Mouse (Mus musculus): Measurements from ENCODE around the gene St6galnac1. TPM values are rescaled to one million over a fixed set of nuclear protein-coding genes. Genes with fewer than 3 reads are reported as not detected.
"Not testable (repeated sequence)": the region's sequence is repeated elsewhere in the genome, so short reads cannot be mapped to it uniquely, and the experiment has no call there.

St6galnac1 gene
- 0.49 TPM in 1 of 2 replicates, not detected in the other for total RNA-seq (2014; fragmentation: Nextera tagmentation)
- total RNA-seq (2017) = 0.23 and 0.27 TPM in 2 replicates
- polyA plus RNA-seq (2012) = not detected in 2 replicates

DNA sequence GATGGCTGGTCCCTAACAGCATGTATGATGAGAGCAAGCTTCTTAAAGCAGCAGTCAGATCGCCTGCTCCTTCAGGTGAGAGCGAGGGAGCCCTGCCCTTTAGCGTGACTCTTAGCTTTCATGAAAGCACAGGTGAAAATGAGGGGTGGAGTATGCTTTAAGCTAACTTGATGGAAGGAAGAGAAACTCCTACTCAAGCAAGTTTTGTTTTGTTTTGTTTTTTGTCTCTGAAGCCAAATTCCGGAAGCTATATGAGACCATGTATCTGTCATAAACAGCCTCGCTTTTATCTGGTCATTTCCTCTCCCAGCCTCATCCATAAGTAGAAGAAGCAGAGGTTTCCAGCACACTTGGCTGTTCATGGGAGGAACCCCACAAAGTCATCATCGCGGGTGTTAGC lies at the start of gene St6galnac1:
Gene St6galnac1 (minus strand): TSS at position 101 of the 400 bp plus-strand sequence.
- H3K27me3 ChIP-seq (ENCODE audit: insufficient read depth, low read length) = peaks cover 55% of the 10 kb centered on the region
- H3K36me3 ChIP-seq (replicated peaks) = no peaks in the 10 kb centered on the region
- TF ChIP-seq GATA2 (IDR thresholded peaks at IDR 0.05; ENCODE audit: borderline replicate concordance, low read depth, low read length) (no peak), POLR2AphosphoS5 (IDR thresholded peaks at IDR 0.05; ENCODE audit: insufficient replicate concordance, low read depth, low read length) (no peak), GATA1 (IDR thresholded peaks at IDR 0.05; ENCODE audit: borderline replicate concordance, low read length) (no peak), CTCF (IDR thresholded peaks at IDR 0.05; ENCODE audit: low read depth, low read length) (no peak), TAL1 (conservative IDR thresholded peaks at IDR 0.05; ENCODE audit: low read depth, low read length) (no peak)
- ATAC-seq (ENCODE audit: extremely low read depth, insufficient number of reproducible peaks, low FRiP score, poor library complexity, severe bottlenecking) (no peak), DNase-seq (ENCODE audit: low spot score) (no peak)
- H3K9me3 ChIP-seq (replicated peaks) = 0 out of 2 replicates have a peak, but pooled peaks cover 3% of the 10 kb centered on the region
- 0 out of 2 replicates have a peak, but pooled peaks cover 3% of the 10 kb centered on the region for H3K4me1 ChIP-seq (ENCODE audit: insufficient read depth, low read depth, low read length)
- no peak within 1 kb of the TSS for H3K4me3 ChIP-seq (ENCODE audit: low read depth, low read length)

DNA sequence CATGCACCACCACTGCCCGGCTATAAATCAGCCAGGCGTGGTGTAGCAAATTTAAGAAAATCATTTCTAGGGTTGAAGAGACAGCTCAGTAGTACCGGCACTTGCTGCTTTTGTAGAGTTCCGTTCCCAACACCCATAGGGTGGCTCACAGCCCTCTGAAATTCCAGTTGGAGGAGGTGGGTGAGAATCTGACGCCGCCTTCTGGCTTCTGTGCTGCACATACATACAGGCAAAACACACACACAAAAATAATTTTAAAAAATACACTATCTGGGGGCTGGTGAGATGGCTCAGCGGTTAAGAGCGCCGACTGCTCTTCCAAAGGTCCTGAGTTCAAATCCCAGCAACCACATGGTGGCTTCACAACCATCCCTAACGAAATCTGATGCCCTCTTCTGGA lies 48.6 kb upstream of the St6galnac1 start:
- Histone ChIP-seq H3K27me3 (ENCODE audit: insufficient read depth, low read length) (peaks cover 63% of the 10 kb centered on the region), H3K4me1 (ENCODE audit: insufficient read depth, low read depth, low read length) (peaks cover 11% of the 10 kb centered on the region)
- not testable (repeated sequence) for H3K36me3 ChIP-seq (replicated peaks); H3K4me3 ChIP-seq (ENCODE audit: low read depth, low read length); ATAC-seq (ENCODE audit: extremely low read depth, insufficient number of reproducible peaks, low FRiP score, poor library complexity, severe bottlenecking); DNase-seq (ENCODE audit: low spot score); H3K9me3 ChIP-seq (replicated peaks)

DNA sequence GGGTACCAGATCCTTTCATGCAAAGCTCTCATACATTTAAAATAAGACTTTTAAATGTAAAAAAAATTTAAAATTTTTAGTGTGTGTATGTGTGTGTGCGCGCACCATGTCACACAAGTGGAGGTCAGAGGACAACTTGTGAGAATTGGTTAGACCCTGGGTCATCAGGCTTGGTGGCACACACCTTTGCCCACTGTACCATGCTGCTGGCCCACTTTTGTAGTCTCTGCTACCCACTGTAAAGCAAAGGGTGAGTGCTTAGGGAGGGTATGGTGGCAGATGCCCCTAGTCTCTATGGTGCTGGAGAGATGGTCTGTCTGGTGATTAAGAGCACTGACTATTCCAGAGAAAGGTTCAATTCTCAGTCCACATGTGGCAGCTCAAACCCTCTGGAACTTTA lies 47.9 kb upstream of the St6galnac1 start:
- ATAC-seq (ENCODE audit: extremely low read depth, insufficient number of reproducible peaks, low FRiP score, poor library complexity, severe bottlenecking) = no peak
- H3K36me3 ChIP-seq (replicated peaks) = no peaks in the 10 kb centered on the region
- no peak for DNase-seq (ENCODE audit: low spot score)
- TF ChIP-seq GATA1 (IDR thresholded peaks at IDR 0.05; ENCODE audit: borderline replicate concordance, low read length) (no peak), TAL1 (conservative IDR thresholded peaks at IDR 0.05; ENCODE audit: low read depth, low read length) (no peak), CTCF (IDR thresholded peaks at IDR 0.05; ENCODE audit: low read depth, low read length) (no peak), POLR2AphosphoS5 (IDR thresholded peaks at IDR 0.05; ENCODE audit: insufficient replicate concordance, low read depth, low read length) (no peak), GATA2 (IDR thresholded peaks at IDR 0.05; ENCODE audit: borderline replicate concordance, low read depth, low read length) (no peak)
- H3K9me3 ChIP-seq (replicated peaks) = peaks cover 6% of the 10 kb centered on the region
- H3K27me3 ChIP-seq (ENCODE audit: insufficient read depth, low read length) = peaks cover 64% of the 10 kb centered on the region
- H3K4me1 ChIP-seq (ENCODE audit: insufficient read depth, low read depth, low read length) = peaks cover 11% of the 10 kb centered on the region
- H3K4me3 ChIP-seq (ENCODE audit: low read depth, low read length) = no peak overlapping the region

GRCm38 (mm10) chr11:116822626-116823025 lies 47.3 kb upstream of the St6galnac1 start:
- no peak for TF ChIP-seq GATA1 (IDR thresholded peaks at IDR 0.05; ENCODE audit: borderline replicate concordance, low read length)
- DNase-seq (ENCODE audit: low spot score) = no peak
- ATAC-seq (ENCODE audit: extremely low read depth, insufficient number of reproducible peaks, low FRiP score, poor library complexity, severe bottlenecking) = no peak
- peaks cover 3% of the 10 kb centered on the region; the same call in 1 of the 2 replicates for H3K9me3 ChIP-seq (replicated peaks)
- H3K36me3 ChIP-seq (replicated peaks) = no peaks in the 10 kb centered on the region
- peaks cover 62% of the 10 kb centered on the region for H3K27me3 ChIP-seq (ENCODE audit: insufficient read depth, low read length)
- peaks cover 9% of the 10 kb centered on the region for H3K4me1 ChIP-seq (ENCODE audit: insufficient read depth, low read depth, low read length)
- H3K4me3 ChIP-seq (ENCODE audit: low read depth, low read length) = no peak overlapping the region

GRCm38 (mm10) chr11:116822215-116822614 lies 46.9 kb upstream of the St6galnac1 start:
- H3K9me3 ChIP-seq (replicated peaks) = no peaks in the 10 kb centered on the region
- no peaks in the 10 kb centered on the region for H3K36me3 ChIP-seq (replicated peaks)
- peaks cover 9% of the 10 kb centered on the region for H3K4me1 ChIP-seq (ENCODE audit: insufficient read depth, low read depth, low read length)

GRCm38 (mm10) chr11:116821057-116821940 lies 46.0 kb upstream of the St6galnac1 start:
- Histone ChIP-seq H3K4me1 (ENCODE audit: insufficient read depth, low read depth, low read length) (peaks cover 9% of the 10 kb centered on the region), H3K27me3 (ENCODE audit: insufficient read depth, low read length) (peaks cover 63% of the 10 kb centered on the region), H3K9me3 (replicated peaks) (no peaks in the 10 kb centered on the region), H3K4me3 (ENCODE audit: low read depth, low read length) (no peak overlapping the region), H3K36me3 (replicated peaks) (no peaks in the 10 kb centered on the region)
- TF ChIP-seq GATA2 (IDR thresholded peaks at IDR 0.05; ENCODE audit: borderline replicate concordance, low read depth, low read length) = no peak
- TF ChIP-seq TAL1 (conservative IDR thresholded peaks at IDR 0.05; ENCODE audit: low read depth, low read length) = no peak
- TF ChIP-seq GATA1 (IDR thresholded peaks at IDR 0.05; ENCODE audit: borderline replicate concordance, low read length) = no peak
- no peak for TF ChIP-seq POLR2AphosphoS5 (IDR thresholded peaks at IDR 0.05; ENCODE audit: insufficient replicate concordance, low read depth, low read length)
- no peak for TF ChIP-seq CTCF (IDR thresholded peaks at IDR 0.05; ENCODE audit: low read depth, low read length)
- ATAC-seq (ENCODE audit: extremely low read depth, insufficient number of reproducible peaks, low FRiP score, poor library complexity, severe bottlenecking) = no peak
- DNase-seq (ENCODE audit: low spot score) = no peak

More at GRCm38 (mm10) chr11:116822215-116822614, 46.9 kb upstream of the St6galnac1 start:
- DNase-seq (ENCODE audit: low spot score) (no peak), ATAC-seq (ENCODE audit: extremely low read depth, insufficient number of reproducible peaks, low FRiP score, poor library complexity, severe bottlenecking) (no peak)
- Histone ChIP-seq H3K4me3 (ENCODE audit: low read depth, low read length) (no peak overlapping the region), H3K27me3 (ENCODE audit: insufficient read depth, low read length) (peaks cover 62% of the 10 kb centered on the region)
- TF ChIP-seq POLR2AphosphoS5 (IDR thresholded peaks at IDR 0.05; ENCODE audit: insufficient replicate concordance, low read depth, low read length) = no peak
- no peak for TF ChIP-seq GATA2 (IDR thresholded peaks at IDR 0.05; ENCODE audit: borderline replicate concordance, low read depth, low read length)
